Mouse (Mus musculus) embryo, embryonic 11 days (tissue): ENCODE data around the gene A930004D18Rik.

Experiments used
- DNase-seq: peaks from one replicate; pipeline ENCODE4 v3.0.0-alpha.2; 2015

A930004D18Rik gene

DNA sequence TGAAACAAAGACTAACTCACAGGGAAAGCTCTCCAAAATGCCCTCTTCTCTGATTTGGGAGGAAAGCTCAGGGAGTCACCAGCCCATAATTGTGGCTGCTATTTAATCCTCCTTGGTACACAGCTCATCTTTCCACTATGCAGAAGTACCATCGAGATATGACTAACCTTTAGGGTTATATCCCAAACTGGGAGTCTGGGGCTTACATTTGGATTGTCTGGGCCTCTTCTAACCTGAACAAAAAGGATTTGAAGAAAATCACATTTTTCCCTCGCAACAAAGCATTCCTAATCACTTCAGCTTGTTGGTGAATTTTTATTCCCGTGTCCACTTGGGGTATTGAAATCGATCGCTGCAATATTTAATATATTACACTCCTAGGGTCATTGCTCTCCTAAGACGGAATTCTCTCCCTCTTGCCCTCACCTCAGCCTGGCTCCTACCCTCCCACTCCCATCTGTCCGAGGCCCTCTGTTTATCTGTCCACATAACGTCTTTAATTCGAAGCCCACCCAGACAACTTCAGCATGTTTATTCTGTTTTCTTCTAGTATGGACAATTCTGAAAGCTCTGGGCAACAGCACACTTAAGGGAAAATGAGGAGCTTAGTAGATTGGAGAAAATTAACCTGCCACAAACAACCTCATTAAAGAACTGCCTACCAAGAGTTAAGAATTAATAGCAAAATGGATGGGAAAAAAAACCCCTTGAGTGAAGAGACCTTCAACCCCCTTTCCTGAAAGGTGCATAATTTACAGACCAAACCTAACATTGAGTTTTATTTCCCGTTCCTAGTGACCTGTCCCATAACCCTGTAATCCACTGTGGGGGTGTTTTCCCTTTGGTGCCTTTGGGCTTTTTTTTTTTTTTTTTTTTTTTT, 2.9 kb downstream of the A930004D18Rik start:
- DNase-seq = peak; percentile 19

DNA sequence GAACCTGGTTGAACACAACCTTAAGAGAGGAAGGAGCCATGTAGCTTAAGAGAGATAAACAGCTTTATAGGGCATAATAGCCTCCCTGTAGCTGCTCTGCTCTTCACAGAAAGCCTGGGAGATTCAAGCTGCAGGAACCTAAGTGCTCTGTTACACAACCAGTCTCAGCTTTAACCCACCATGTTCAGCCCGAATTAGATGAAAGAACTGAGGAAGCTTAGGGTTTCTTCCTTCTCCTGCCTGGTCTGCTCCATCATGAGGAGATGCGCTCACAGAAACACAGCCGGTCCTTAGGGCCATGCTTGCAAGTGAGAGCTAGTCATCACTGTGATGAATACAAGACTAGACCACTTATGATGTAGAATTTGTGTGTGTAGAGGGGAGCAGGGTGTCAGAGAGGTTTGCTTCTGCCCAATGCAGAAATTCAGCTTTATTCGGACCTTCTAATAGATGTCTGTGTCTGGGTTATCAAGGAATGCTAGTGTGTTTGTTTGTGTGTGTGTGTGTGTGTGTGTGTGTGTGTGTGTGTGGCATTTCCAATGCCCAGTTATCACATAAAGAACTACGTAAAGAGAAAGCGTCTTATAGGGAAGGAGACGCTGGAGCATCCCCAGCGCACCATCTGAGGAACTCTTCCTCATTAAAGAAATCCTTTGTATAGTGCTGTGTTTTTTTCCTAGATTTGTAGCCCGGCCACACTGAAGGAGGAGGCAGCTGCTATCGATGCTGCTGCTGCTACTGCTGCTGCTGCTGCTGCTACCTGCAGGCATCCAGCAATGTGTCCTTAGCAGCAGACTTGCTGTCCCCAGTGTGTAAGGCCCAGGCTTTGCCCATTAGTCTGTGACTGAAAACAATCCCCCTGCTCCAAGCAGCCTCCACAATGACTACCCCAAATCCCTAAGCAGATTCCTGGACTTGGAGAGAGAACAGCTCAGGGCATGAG, 4.1 kb downstream of the A930004D18Rik start:
- DNase-seq = peak; percentile 48

DNA sequence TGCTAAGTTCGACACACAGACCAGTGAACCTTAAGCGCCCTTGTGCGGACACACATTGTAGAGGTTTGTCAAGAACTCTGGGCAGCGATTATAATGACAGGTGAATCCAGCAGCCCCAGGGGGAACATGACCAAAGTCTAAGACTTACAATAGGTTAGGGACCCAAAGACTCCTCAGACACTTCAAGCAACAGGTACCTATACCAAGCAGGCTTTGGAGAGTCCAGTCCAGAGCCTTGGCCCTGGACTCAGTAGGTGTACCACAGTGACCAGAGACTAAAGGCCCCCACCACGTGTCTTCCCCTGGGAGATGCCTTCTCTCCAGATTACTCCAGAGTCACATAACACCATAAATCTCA, 5.0 kb downstream of the A930004D18Rik start:
- peak; percentile 46 for DNase-seq

DNA sequence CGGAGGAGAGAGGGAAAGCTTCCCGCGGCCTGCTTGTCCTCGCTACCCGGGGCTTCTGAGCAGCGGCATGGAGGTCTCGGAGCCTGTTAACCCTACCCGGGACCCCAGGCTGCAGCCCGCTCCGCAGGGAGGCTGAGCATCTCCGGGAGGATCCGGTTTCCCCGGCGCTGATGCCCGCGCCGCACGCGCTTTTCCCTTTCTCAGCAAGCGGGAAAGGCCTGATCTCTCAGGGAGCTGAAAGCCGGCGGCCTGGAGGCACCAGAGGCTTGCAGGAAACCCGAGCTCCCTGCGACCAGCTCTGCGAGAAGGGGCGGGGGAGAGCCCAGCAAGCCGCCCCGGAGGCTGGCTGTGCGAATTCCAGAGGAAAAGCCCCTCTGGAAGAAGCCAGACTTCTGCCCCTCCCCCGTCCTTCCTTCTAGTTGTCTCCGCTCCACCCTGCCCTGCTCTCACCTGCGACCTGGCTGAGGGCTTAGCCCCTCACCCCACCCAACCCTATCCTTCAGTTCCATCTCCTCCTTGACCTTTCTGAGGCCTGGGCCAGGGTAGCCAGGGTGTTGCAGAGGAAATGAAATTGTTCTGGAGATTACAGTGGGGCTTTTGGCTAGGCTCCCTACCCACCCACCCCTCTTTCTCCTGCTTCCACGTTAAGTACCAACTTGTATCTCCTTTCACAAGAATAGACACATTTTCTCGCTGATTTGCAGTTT, 5.6 kb downstream of the A930004D18Rik start:
- peak; percentile 93 for DNase-seq

DNA sequence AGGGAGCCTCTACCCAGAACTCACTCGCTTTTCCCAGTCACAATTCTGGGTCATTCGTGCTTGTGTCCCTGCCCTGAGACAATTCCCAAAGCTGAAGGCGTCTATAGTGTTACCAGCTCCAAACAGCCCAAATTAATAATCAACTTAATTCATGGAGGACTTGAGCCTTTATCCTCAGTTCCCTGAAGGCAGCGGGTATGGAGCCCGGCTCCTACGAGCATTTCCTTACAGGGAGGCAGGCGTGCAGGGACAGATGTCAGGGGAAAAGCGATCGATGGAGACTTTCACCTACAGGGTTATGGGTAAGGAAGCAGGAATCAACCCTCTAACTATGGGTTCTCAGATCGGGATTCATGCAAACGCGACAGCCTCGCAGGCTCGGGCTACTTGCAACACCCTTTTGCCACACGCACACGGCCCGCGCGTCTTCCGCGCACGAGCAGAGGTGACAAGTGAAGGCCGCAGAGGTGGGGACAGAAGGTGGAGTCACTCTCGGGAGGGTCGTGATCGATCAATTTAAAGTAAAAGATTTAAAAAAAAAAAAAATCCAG, 6.2 kb downstream of the A930004D18Rik start:
- DNase-seq = peak; percentile 68

DNA sequence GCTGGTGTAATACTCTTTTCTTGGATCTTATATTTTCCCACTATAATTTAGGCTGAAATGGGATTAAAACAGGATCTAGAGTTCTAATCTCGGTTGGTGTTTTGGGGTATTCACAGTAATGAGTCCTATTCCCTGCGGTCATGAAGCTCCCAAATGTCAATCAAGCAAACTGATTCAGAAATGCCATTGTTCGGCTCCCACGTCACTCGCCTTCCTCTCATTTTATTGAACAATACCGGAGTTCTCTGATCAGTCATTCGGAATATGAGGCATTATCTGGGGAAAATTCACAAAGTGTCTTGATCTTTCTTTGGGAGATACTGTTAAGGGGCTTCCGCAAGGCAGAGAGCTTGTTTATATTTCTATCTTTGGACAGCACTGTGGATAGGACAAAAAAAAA, 7.0 kb downstream of the A930004D18Rik start:
- DNase-seq = peak; percentile 80

DNA sequence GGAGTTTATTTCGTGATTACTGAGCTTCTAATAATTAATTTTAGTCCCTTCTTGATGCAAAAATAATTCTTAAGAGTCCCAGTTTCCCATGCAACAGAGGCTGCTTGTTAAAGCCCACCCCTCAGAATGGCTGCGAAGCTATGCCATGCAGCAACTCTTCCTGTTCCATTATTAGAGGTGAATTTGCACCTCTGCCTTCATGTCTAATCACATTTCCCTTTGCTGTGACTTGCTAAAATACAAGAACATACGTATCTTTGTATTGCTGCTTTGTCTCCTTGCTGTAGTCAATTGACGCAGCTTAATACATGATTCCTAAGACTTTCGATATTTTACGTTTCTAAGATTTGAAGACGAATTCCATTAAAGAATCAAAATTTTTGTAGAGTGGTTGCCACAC, 7.9 kb downstream of the A930004D18Rik start:
- DNase-seq = peak; percentile 53

DNA sequence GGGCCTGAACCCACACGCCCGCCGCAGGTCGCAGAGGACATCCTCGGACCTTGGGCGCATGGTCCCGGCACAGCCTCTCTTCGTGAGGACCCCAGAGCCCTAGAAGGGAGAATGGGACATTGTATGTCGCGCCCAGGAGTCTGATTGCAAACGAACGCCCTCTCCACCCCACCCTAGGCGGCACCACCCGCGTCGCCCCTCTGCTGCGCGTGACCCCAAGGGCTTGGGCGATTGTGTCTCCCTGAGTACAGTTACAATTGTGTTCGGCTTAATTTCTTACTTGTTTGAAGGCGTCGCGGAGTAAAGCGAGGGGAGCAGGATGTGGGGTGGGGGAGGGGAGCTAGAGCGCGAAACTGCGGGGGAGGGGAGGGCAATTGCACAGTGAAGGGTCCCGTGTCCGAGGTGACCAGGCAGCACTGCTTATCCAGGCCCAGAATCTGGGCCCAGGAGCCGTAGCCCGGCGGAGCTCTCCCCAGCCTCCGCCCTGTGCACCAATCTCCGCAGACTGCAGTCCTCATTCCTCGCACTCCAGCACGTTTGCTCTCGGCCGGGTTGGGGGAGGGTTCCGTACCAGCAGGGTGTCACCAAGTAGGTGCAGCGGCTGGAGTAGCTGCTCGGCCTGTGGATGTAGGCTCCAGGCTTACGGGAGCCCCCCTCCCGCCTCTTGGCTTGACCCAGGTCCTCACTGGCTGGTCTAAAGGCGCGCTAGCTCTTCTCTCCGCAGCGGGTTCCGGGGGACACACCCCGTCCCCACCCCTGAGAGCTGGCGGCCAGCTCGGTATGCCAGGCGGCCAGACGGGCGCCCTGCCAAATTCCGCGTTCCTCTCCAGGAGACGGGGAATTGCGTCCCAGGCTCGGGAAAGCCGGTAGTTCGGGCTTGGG, 9.2 kb downstream of the A930004D18Rik start:
- peak; percentile 88 for DNase-seq

DNA sequence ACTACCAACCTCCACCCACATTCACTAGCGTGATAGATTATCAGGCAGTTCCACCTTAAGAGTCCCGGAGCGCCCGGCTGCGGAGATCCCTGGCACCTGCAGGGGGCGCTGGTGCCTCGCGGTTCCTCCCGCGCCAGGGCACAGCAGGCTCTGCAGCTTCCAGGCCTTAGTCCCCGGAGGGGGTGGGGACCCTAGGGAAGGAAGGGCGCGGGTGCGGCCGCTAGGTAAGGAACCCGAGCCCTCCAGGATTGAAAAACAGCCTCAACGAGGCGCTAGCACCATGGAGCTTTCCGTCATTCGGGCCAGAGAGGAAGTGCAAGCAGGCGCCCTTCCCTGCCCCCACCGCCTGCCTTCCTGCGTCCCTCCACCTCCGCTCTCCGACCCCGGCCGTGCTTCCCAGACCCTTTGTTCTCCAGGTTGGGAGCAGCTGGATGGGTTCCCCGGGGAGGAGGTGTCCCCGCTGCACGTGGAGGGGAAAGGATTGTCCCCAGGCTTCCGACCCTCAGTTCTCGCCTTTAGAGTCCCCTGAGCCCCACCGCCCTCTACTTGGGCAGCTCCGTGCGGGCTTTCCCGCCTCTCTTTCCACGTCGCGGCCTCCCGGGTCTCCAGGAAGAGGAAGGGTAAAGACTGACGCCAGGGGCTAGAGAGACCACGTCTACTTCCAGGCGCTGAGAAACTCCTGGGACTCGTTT, 9.9 kb downstream of the A930004D18Rik start:
- DNase-seq = peak; percentile 98

DNA sequence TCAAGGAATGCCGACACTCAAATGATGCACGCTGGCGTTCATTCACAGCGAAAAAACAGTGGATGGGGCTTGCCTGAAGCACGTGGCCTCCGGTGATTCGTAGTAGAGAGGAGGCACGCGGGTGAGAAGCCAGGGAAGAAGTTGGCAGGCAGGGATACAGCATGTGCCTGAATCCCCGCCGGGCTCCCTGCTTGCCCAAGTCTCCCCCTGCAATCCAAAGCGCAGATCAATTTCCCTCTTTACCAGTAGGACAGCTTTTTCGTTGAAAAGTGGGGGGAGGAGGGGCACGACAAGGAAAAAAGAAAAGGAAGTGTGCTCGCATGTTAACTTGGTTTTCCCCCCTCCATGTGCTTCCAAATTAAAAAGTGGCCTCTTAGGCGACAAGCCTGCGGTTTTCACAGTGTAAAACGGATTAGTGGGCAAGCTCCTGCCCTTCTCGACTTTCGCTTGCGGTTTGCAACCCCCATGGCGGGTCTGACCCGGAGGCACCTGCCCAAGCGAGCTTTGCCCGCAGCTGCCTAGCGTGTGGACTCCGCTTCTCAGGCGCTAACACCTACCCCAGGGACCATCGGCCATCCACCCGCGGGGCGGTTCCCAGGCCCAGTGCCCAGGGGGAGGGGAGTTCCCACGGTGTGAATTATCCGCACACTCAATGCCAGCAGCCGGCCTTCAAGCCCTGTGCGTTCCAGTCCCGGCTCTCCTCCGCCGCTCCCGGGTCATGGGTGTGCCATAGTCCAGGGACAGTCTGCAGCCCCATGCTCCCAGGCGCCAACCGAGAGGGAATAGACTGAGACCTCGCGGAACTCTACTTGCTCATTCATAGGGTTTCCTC, 11.2 kb downstream of the A930004D18Rik start:
- peak; percentile 80 for DNase-seq

DNA sequence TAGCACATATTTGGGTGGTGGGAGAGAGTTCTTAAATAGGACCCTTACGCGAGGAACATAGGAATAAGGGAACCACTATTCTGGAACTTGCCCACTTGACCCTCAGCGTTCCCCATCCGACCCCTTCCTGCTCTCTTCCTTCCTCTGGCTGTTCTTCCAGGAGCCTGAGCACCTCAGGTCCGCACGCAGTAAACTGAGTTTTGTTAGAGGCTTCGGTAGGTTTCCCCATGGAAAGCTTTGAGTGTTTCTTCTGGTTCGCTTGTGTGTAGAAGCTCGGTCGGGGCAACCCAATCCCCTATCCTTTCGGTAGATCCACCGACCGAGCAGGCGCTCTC, 11.8 kb downstream of the A930004D18Rik start:
- no peak for DNase-seq

DNA sequence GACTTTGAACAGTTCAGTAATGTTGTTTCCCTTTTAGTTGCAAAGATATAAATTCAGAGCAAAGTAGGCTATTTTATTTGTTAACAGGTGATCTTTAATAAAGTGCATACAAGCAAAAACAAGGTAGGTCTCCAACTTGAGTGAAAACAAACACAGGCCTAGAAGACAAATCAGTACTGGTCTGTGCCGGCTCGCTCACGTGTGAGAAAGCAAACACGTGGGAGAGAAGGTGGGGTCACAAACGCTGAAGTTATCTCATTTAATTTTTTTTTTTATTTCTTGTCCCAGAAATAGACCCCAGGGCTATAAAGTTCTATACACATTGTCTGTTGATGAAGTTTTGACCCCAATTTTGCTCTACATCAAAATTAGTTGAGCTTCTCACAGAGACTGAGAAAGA, 12.4 kb downstream of the A930004D18Rik start:
- peak; percentile 48 for DNase-seq

DNA sequence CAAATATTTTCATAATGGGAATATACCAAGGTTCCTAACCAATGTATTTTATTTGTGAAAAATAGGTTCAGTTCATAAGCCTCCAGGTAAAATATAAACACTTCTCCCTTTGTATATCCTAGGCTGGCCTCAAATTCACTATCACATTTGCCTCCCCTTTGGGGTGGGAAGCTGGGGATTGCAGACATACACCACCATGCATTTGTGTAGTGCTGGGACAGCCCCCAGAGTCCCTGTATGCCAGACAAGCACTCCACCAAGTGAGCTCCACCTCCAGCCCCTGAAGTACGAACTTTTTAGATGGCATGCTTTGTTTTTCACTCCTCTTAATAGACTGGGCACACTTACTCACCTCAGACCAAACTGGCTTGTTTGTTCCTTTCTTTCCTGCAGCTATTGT, 14.7 kb downstream of the A930004D18Rik start:
- DNase-seq = no peak

DNA sequence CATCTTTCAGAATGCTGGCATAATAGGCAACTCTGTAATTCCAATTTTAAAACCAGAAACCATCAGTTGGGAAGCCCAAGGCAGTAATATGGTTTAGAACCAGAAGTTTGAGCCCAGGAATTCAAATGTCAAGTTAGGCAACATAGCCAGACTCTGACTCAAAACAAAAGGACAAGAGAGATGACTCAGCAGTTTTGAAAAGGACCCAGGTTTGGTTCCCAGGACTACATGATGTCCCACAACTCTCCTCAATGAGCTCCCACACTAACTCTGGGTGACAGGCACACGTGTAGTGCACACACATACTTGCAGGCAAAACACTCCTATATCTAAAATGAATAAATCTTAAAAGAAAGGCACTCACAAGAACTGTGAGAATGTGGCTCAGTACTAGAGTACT, 18.4 kb downstream of the A930004D18Rik start:
- DNase-seq = no peak

DNA sequence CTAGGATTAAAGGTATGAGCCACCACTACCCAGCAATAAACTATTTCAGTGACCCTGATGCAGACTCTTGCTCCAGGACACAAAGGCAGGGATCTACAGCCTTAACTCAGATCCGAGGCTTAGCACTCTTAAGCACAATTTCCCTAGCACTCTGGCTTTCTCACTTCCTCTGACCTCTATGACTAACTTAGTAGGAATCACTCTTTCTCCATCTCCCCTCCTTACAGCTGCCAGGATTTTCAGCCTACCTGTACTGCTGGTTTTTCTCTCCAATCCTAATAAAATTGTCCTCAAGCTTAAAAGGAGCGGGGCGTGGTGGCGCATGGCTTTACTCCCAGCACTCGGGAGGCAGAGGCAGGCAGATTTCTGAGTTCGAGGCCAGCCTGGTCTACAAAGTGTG, 20.2 kb downstream of the A930004D18Rik start:
- no peak for DNase-seq

DNA sequence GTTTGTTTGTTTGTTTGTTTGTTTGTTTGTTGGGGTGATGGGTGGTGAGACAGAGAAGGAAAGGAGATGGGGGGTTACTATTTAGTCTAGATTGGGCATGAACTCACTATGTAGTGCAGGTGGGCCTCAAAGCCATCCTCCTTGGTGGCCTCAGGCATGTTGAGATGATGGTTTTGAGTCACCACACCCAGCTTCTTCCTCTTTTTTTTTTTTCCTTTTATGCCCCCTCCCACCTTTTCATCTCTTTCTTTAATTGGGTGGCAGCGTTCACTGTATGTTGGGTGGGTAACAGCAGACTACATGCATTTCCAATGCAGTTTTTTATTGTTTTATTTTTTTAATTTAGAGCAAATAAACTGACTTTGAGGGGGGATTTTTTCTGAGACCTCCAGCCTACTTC, 20.9 kb downstream of the A930004D18Rik start:
- DNase-seq = no peak

DNA sequence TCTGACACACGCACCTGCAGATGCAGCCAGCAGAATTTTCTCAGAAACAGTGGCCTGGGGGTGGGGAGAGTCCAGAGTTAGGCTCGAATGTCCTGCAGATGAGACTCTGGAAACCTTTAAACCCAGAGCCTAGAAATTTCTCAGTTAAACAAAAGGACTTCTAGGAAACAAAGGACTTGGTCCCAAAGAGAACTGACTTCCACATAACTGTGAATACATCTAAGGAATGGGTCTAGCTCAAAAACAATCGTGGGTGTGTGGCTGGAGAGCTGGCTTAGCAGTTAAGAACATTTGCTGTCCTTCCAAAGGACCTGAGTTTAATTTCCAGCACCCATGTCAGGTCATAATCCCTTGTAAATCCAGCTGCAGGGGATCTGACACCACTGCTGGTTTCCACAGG, 22.0 kb downstream of the A930004D18Rik start:
- DNase-seq = no peak

DNA sequence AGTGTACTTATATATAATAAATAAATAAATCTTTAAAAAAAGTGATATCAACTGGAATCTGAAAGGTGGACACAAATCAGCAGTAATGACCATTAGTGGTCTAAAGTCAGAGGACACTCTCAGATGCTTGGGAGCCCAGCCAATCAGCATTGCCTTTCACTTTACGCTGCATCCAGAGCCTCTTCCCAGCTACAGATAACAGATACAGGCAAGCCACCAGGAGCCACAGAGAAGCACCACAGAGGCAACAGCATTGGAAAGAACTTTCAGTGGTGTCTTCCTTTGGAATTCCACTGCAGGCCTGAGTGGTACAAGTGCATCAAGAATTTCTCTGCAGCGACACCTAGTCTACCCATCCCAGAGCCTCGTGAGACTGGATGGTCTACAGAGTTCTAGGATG, 24.7 kb downstream of the A930004D18Rik start:
- no peak for DNase-seq

DNA sequence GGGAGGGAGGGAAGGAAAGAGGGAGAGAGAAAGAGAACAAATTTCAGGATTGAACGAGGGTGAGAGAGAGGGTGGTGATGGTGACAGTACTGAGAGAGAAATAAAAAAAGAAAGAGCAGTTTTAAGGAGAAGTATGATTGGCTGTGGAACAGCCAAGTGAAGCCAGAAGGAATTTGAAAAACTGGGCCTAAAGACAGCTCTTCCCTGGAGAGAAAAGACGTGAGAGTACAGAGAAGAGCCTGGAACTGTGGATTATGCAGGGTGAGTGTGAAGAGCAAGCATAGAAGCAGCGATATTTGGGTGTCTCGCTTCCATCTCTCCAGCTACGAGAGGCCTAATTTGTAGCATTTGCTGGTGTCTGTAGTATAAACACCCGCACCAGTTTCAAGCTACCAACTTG, 26.3 kb downstream of the A930004D18Rik start:
- no peak for DNase-seq

DNA sequence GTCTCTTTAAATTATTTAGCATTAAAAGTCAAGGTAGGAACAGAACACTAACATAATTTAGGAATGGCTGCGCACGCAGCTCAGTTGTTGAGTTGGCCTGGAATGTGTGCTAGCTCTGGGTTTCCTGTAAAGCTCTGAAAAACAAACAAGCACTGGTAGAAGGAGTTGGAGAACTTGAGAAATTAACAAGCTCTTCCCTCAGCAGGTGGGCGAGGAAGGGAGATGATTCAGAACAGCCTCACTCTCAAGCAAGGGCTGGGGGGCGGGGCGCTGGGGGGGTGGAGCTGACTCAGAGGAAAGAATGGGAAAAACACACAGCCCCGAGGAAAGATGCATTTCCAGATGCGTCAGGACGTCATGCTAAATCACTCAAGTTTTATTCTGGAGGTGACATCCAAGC, 32.4 kb downstream of the A930004D18Rik start:
- DNase-seq = peak; percentile 48
